Mouse (Mus musculus) cerebellum, adult 2 months (tissue): Measurements from ENCODE around the gene Foxk1.

ENCODE experiments used
- CTCF ChIP-seq: fragments of 200-500 bp; IDR thresholded peaks from 2 replicates; pipeline ENCODE4 v1.5.1; 2011; ENCODE audit warnings: low read depth, mild to moderate bottlenecking, control low read depth, low read length, moderate library complexity, borderline replicate concordance; ENCODE audit not compliant: insufficient read depth
- POLR2A ChIP-seq: fragments of 200-500 bp; IDR thresholded peaks from 2 replicates; pipeline ENCODE4 v1.6.1; 2011; ENCODE audit warnings: low read length, control low read depth, borderline replicate concordance; ENCODE audit not compliant: insufficient read depth

- no peak for TF ChIP-seq CTCF
- TF ChIP-seq POLR2A, result no peak
Measured at GRCm38 (mm10) chr5:142376071-142376470, 25.2 kb upstream of the Foxk1 start.
